Mouse (Mus musculus) embryonic facial prominence, embryonic 14.5 days (tissue): ENCODE data around the gene Sh3pxd2a. TPM values are rescaled to one million over a fixed set of nuclear protein-coding genes. Genes with fewer than 3 reads are reported as not detected.

Experiments
- ATAC-seq: fragments of 200-750 bp; cut with Nextera tagmentation; 2 replicates; pipeline ENCODE4 v1.8.0; 2017; ENCODE audit warnings: low read depth, moderate number of reproducible peaks, moderate TSS enrichment
- DNase-seq: peaks from one replicate; pipeline ENCODE4 v3.0.0-alpha.2; 2015; ENCODE audit warnings: low spot score
- H3K27ac ChIP-seq: fragments of 300-500 bp; sonication (generic); replicated peaks from 2 replicates; pipeline ENCODE4 v1.5.1; 2014; ENCODE audit warnings: low read depth, mild to moderate bottlenecking, low read length, moderate library complexity
- H3K27me3 ChIP-seq: fragments of 300-500 bp; sonication (generic); replicated peaks from 2 replicates; pipeline ENCODE4 v1.6.1; 2014; ENCODE audit warnings: low read length; ENCODE audit not compliant: control insufficient read depth, insufficient read depth
- H3K36me3 ChIP-seq: fragments of 300-500 bp; sonication (generic); 2 replicates; pipeline ENCODE4 v1.6.1; 2014; ENCODE audit warnings: low read length, mixed read lengths; ENCODE audit not compliant: control insufficient read depth, insufficient read depth
- H3K4me1 ChIP-seq: fragments of 300-500 bp; sonication (generic); 2 replicates; pipeline ENCODE4 v1.6.1; 2014; ENCODE audit warnings: antibody characterized with exemption, low read length; ENCODE audit not compliant: control insufficient read depth, insufficient read depth
- H3K4me2 ChIP-seq: fragments of 300-500 bp; sonication (generic); 2 replicates; pipeline ENCODE4 v1.6.1; 2014; ENCODE audit warnings: low read depth, mild to moderate bottlenecking, low read length, moderate library complexity, mixed read lengths
- H3K4me3 ChIP-seq: fragments of 300-500 bp; sonication (generic); 2 replicates; pipeline ENCODE4 v1.5.1; 2014; ENCODE audit warnings: low read depth, mild to moderate bottlenecking, low read length
- H3K9ac ChIP-seq: fragments of 300-500 bp; sonication (generic); 2 replicates; pipeline ENCODE4 v1.6.1; 2014; ENCODE audit warnings: low read depth, mild to moderate bottlenecking, low read length, moderate library complexity, mixed read lengths
- H3K9me3 ChIP-seq: fragments of 300-500 bp; sonication (generic); 2 replicates; pipeline ENCODE4 v1.6.1; 2016; ENCODE audit warnings: low read length; ENCODE audit not compliant: control insufficient read depth
- WGBS: fragments of 180-500 bp; shearing (Covaris S2); extraction: QIAGEN DNeasy Blood & Tissue Kit; methylation state at CpG from one replicate; pipeline ENCODE4 v1.1.7; 2014; 5-methylcytosine and 5-hydroxymethylcytosine counted together
- polyA plus RNA-seq: library from polyadenylated mRNA; unstranded; fragments of >200 nt; fragmentation: Nextera tagmentation; extraction: Ambion mirVana; gene quantifications from 2 replicates; pipeline ENCODE4 v1.2.1, GENCODE M21; 2014

Sh3pxd2a gene
- polyA plus RNA-seq, 1 experiment from 2014 or later = 20.3 TPM

DNA sequence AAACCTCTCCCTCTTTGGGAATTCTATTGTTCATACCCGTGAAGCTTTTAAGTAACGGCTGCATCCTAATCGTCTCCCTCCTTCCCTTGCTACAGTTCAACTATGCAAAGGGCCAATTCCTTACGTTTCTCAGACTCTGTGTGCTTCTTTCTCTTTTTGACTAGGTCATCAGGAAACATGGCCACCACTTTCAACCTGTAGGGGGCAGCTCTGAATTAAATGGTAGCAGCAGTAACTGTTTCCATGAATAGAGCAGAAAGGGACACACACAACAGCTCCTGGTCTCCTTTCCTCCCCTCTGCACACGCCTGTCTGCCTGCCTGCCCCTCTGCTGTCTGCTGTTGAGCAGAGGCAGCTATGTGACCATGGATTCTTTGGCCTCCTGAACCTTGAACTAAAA, 138.3 kb downstream of the Sh3pxd2a start:
- ATAC-seq = no peak
- no peak overlapping the region for H3K4me2 ChIP-seq
- DNase-seq = no peak
- H3K4me3 ChIP-seq = no peak overlapping the region
- H3K27me3 ChIP-seq = no peaks in the 10 kb centered on the region
- H3K36me3 ChIP-seq = no peaks in the 10 kb centered on the region
- peak overlapping the region; percentile 10; the same call in 1 of the 2 replicates for H3K9ac ChIP-seq
- peaks cover 50% of the 10 kb centered on the region for H3K4me1 ChIP-seq
- 45% methylated on average over 5 of the region's 5 CpGs for WGBS
- H3K9me3 ChIP-seq = no peaks in the 10 kb centered on the region
- no peak overlapping the region for H3K27ac ChIP-seq

- Histone ChIP-seq H3K9ac (no peak overlapping the region), H3K27ac (peak overlapping the region; percentile 66), H3K9me3 (no peaks in the 10 kb centered on the region), H3K4me1 (peaks cover 60% of the 10 kb centered on the region), H3K4me2 (no peak overlapping the region), H3K36me3 (no peaks in the 10 kb centered on the region), H3K27me3 (no peaks in the 10 kb centered on the region), H3K4me3 (no peak overlapping the region)
- WGBS = 46% methylated on average over 10 of the region's 11 CpGs
- ATAC-seq (peak; percentile 24; the same call in 1 of the 2 replicates), DNase-seq (peak; percentile 84)
These were observed 140.9 kb downstream of the Sh3pxd2a start for GRCm38 (mm10) chr19:47323096-47323849.

GRCm38 (mm10) chr19:47320331-47320668, 143.9 kb downstream of the Sh3pxd2a start:
- no peaks in the 10 kb centered on the region for H3K27me3 ChIP-seq
- H3K4me2 ChIP-seq = peak overlapping the region; percentile 26
- H3K9ac ChIP-seq = peak overlapping the region; percentile 32; the same call in 1 of the 2 replicates
- 0 out of 2 replicates have a peak overlapping the region, but pooled peaks have one; percentile 7 for H3K4me3 ChIP-seq
- H3K9me3 ChIP-seq = no peaks in the 10 kb centered on the region
- peaks cover 80% of the 10 kb centered on the region for H3K4me1 ChIP-seq
- peak; percentile 81 for DNase-seq
- WGBS = 19% methylated on average over 8 of the region's 8 CpGs
- H3K27ac ChIP-seq = peak overlapping the region; percentile 59; the same call in 1 of the 2 replicates
- H3K36me3 ChIP-seq = no peaks in the 10 kb centered on the region
- ATAC-seq = peak; percentile 64

GRCm38 (mm10) chr19:47319521-47320330, 144.5 kb downstream of the Sh3pxd2a start:
- Histone ChIP-seq H3K36me3 (no peaks in the 10 kb centered on the region), H3K4me1 (peaks cover 86% of the 10 kb centered on the region), H3K27me3 (no peaks in the 10 kb centered on the region), H3K9me3 (no peaks in the 10 kb centered on the region), H3K27ac (peak overlapping the region; percentile 86; the same call in 1 of the 2 replicates), H3K4me2 (peak overlapping the region; percentile 26), H3K4me3 (peak overlapping the region; percentile 7; the same call in 1 of the 2 replicates), H3K9ac (peak overlapping the region; percentile 32)
- ATAC-seq (no peak), DNase-seq (no peak)
- WGBS = 49% methylated on average over 10 of the region's 10 CpGs

GRCm38 (mm10) chr19:47319061-47319460, 145.1 kb downstream of the Sh3pxd2a start:
- DNase-seq (no peak), ATAC-seq (no peak)
- Histone ChIP-seq H3K27ac (peak overlapping the region; percentile 86), H3K4me2 (peak overlapping the region; percentile 26), H3K9ac (no peak overlapping the region; the same call in 1 of the 2 replicates), H3K27me3 (no peaks in the 10 kb centered on the region), H3K4me1 (peaks cover 86% of the 10 kb centered on the region), H3K9me3 (no peaks in the 10 kb centered on the region), H3K4me3 (no peak overlapping the region), H3K36me3 (no peaks in the 10 kb centered on the region)
- 80% methylated on average over 8 of the region's 8 CpGs for WGBS

GRCm38 (mm10) chr19:47317063-47317938, 146.9 kb downstream of the Sh3pxd2a start:
- peak overlapping the region; percentile 13 for H3K4me2 ChIP-seq
- 47% methylated on average over 11 of the region's 15 CpGs for whole genome bisulfite sequencing
- peaks cover 85% of the 10 kb centered on the region for H3K4me1 ChIP-seq
- H3K27me3 ChIP-seq = no peaks in the 10 kb centered on the region
- peaks cover 5% of the 10 kb centered on the region for H3K36me3 ChIP-seq
- peak overlapping the region; percentile 22; the same call in 1 of the 2 replicates for H3K9ac ChIP-seq
- peak overlapping the region; percentile 86 for H3K27ac ChIP-seq
- ATAC-seq (peak; percentile 47), DNase-seq (peak; percentile 95)
- no peak overlapping the region for H3K4me3 ChIP-seq
- H3K9me3 ChIP-seq = no peaks in the 10 kb centered on the region

DNA sequence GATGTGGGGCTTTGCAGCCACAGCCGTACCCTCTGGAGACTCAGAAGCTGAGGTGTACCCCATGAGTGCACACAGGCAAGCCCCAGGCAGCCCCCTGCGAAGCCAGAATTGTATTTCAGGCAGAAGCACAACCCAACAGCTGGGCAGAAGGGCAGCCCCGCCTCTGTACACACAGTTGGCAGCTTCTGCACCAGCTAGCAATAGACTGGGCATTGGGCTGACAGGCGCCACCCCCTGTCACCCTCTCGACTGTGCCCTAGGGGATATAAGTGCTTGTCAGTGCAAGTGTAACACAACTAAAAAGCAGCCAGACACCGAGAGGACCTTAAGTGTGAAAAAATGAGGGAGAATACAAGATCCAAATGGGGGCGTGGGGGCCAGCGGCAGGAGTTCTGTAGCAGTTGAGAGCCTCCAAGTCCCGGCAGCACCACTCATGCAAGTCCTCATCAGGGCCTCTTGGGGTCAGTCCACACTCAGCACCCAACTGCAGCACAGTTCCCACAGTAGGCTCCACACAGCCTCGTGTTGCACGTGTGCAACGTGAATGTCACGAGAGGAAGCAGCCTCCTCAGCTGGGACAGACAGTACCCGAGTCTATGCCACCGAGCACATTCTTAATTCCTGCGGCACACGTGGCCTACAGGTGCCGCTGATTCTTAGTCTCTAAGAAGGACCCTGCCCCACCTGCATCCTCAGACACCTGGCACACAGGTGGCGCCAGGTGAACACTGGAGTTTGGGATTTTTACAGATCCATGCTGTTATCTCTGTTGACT, 147.7 kb downstream of the Sh3pxd2a start:
- no peaks in the 10 kb centered on the region for H3K9me3 ChIP-seq
- H3K9ac ChIP-seq = no peak overlapping the region
- DNase-seq (no peak), ATAC-seq (no peak)
- H3K4me2 ChIP-seq = no peak overlapping the region
- peak overlapping the region; percentile 86 for H3K27ac ChIP-seq
- H3K27me3 ChIP-seq = no peaks in the 10 kb centered on the region
- peaks cover 89% of the 10 kb centered on the region for H3K4me1 ChIP-seq
- H3K4me3 ChIP-seq = no peak overlapping the region
- peaks cover 13% of the 10 kb centered on the region for H3K36me3 ChIP-seq
- WGBS = 56% methylated on average over 19 of the region's 19 CpGs
